Mouse (Mus musculus) lung, adult 2 months (tissue): ENCODE results near the gene Cgnl1. TPM values are rescaled to one million over a fixed set of nuclear protein-coding genes. Genes with fewer than 3 reads are reported as not detected.
"Not testable (repeated sequence)": the region's sequence is repeated elsewhere in the genome, so short reads cannot be mapped to it uniquely, and the experiment has no call there.

Source experiments
- DNase-seq: peaks from one replicate; pipeline ENCODE4 v3.0.0; 2022
- H3K4me1 ChIP-seq: fragments of 200-500 bp; 2 replicates; pipeline ENCODE4 v1.6.1; 2011; ENCODE audit warnings: low read length; ENCODE audit not compliant: control insufficient read depth, insufficient read depth
- H3K4me3 ChIP-seq: fragments of 200-500 bp; replicated peaks from 2 replicates; pipeline ENCODE3; 2011; ENCODE audit warnings: low read depth, mild to moderate bottlenecking, control low read depth, low read length; ENCODE audit errors: extremely low read depth
- CTCF ChIP-seq: fragments of 200-500 bp; IDR thresholded peaks from 2 replicates; pipeline ENCODE4 v1.5.1; 2011; ENCODE audit warnings: mild to moderate bottlenecking, low read length, control low read depth; ENCODE audit not compliant: insufficient read depth
- POLR2A ChIP-seq: fragments of 200-500 bp; IDR thresholded peaks from 2 replicates; pipeline ENCODE4 v1.6.1; 2011; ENCODE audit warnings: low read depth, mild to moderate bottlenecking, control low read depth, low read length, borderline replicate concordance; ENCODE audit errors: extremely low read depth
- WGBS: fragments of 180-500 bp; shearing (Covaris S2); methylation state at CpG from one replicate; pipeline ENCODE4 v1.1.7; 2018; 5-methylcytosine and 5-hydroxymethylcytosine counted together
- polyA plus RNA-seq: library from polyadenylated mRNA; depleted of rRNA; stranded (reverse); fragments of >200 nt; gene quantifications from 2 replicates; pipeline ENCODE4 v1.2.3, GENCODE M21; 2012

Gene Cgnl1
- polyA plus RNA-seq, 1 experiment, result 32.9 TPM

GRCm38 (mm10) chr9:71623871-71624569, 147.4 kb downstream of the Cgnl1 start:
- peak; percentile 39 for DNase-seq
- peak; percentile 92 for TF ChIP-seq CTCF
- TF ChIP-seq POLR2A, result no peak
- WGBS, result 39% methylated on average over 4 of the region's 4 CpGs
- Histone ChIP-seq H3K4me3 (no peak overlapping the region), H3K4me1 (0 out of 2 replicates have a peak, but pooled peaks cover 2% of the 10 kb centered on the region)

- H3K4me1 ChIP-seq, result 0 out of 2 replicates have a peak, but pooled peaks cover 2% of the 10 kb centered on the region
- TF ChIP-seq POLR2A, result no peak
- no peak for TF ChIP-seq CTCF
- no peak overlapping the region for H3K4me3 ChIP-seq
- 57% methylated on average over 3 of the region's 3 CpGs for WGBS
- DNase-seq, result no peak
Measured at GRCm38 (mm10) chr9:71622593-71622992, 148.8 kb downstream of the Cgnl1 start.

- Histone ChIP-seq H3K4me3 (no peak overlapping the region), H3K4me1 (0 out of 2 replicates have a peak, but pooled peaks cover 2% of the 10 kb centered on the region)
- no peak for DNase-seq
- TF ChIP-seq POLR2A (no peak), CTCF (no peak)
- WGBS, result 73% methylated on average over 4 of the region's 4 CpGs
Measured at GRCm38 (mm10) chr9:71621968-71622367, 149.4 kb downstream of the Cgnl1 start.

- WGBS, result 86% methylated on average over 5 of the region's 5 CpGs
- DNase-seq, H3K4me1 ChIP-seq, H3K4me3 ChIP-seq: not testable (repeated sequence)
Measured at GRCm38 (mm10) chr9:71620116-71620515, 151.3 kb downstream of the Cgnl1 start.

GRCm38 (mm10) chr9:71617363-71617762, 154.0 kb downstream of the Cgnl1 start:
- peak; percentile 44 for DNase-seq
- TF ChIP-seq CTCF, result peak; percentile 75
- no peak for TF ChIP-seq POLR2A
- H3K4me3 ChIP-seq, result no peak overlapping the region
- H3K4me1 ChIP-seq, result no peaks in the 10 kb centered on the region
- WGBS, result 47% methylated on average over 8 of the region's 8 CpGs

GRCm38 (mm10) chr9:71616185-71616584, 155.2 kb downstream of the Cgnl1 start:
- Histone ChIP-seq H3K4me1 (no peaks in the 10 kb centered on the region), H3K4me3 (no peak overlapping the region)
- WGBS, result 3% methylated on average over 3 of the region's 3 CpGs
- DNase-seq, result peak; percentile 74
- TF ChIP-seq POLR2A (no peak), CTCF (peak; percentile 92)

GRCm38 (mm10) chr9:71614643-71615042, 156.8 kb downstream of the Cgnl1 start:
- Histone ChIP-seq H3K4me1 (0 out of 2 replicates have a peak, but pooled peaks cover 2% of the 10 kb centered on the region), H3K4me3 (no peak overlapping the region)
- WGBS, result 27% methylated on average over 2 of the region's 2 CpGs
- peak; percentile 82 for TF ChIP-seq CTCF
- TF ChIP-seq POLR2A, result no peak
- peak; percentile 55 for DNase-seq

- H3K4me1 ChIP-seq, result peaks cover 8% of the 10 kb centered on the region
- WGBS, result 73% methylated on average over 6 of the region's 6 CpGs
- DNase-seq, result no peak
- TF ChIP-seq CTCF (peak; percentile 89), POLR2A (no peak)
- no peak overlapping the region for H3K4me3 ChIP-seq
Measured at GRCm38 (mm10) chr9:71612981-71613380, 158.4 kb downstream of the Cgnl1 start.

GRCm38 (mm10) chr9:71611876-71612275, 159.5 kb downstream of the Cgnl1 start:
- no peak for DNase-seq
- Histone ChIP-seq H3K4me1 (peaks cover 12% of the 10 kb centered on the region), H3K4me3 (no peak overlapping the region)
- WGBS, result 63% methylated on average over 4 of the region's 4 CpGs
- no peak for TF ChIP-seq POLR2A
- no peak for TF ChIP-seq CTCF

- DNase-seq, result peak; percentile 40
- 31% methylated on average over 6 of the region's 6 CpGs for WGBS
Measured at GRCm38 (mm10) chr9:71609010-71609409, 162.4 kb downstream of the Cgnl1 start.

More at GRCm38 (mm10) chr9:71609010-71609409, 162.4 kb downstream of the Cgnl1 start:
- Histone ChIP-seq H3K4me3 (no peak overlapping the region), H3K4me1 (peaks cover 14% of the 10 kb centered on the region)
- TF ChIP-seq POLR2A (no peak), CTCF (no peak)
